Mouse (Mus musculus): ENCODE results near the gene Mthfd2l. TPM values are rescaled to one million over a fixed set of nuclear protein-coding genes. Genes with fewer than 3 reads are reported as not detected.

Gene Mthfd2l
- total RNA-seq, 1 experiment from 2014 or later, result 26.4 TPM

- no peak for ATAC-seq (replicated peaks; ENCODE audit: low read depth, poor library complexity, severe bottlenecking)
These were observed 5.8 kb downstream of the Mthfd2l start for GRCm38 (mm10) chr5:90936706-90937105.

- no peak for ATAC-seq (replicated peaks; ENCODE audit: low read depth, poor library complexity, severe bottlenecking)
These were observed 14.5 kb downstream of the Mthfd2l start for GRCm38 (mm10) chr5:90945453-90945852.

GRCm38 (mm10) chr5:90949499-90949898 lies 18.6 kb downstream of the Mthfd2l start:
- peak; percentile 97 for ATAC-seq (replicated peaks; ENCODE audit: low read depth, poor library complexity, severe bottlenecking)

GRCm38 (mm10) chr5:90951475-90951874 lies 20.6 kb downstream of the Mthfd2l start:
- ATAC-seq (replicated peaks; ENCODE audit: low read depth, poor library complexity, severe bottlenecking), result no peak; the same call in 1 of the 2 replicates

GRCm38 (mm10) chr5:90952731-90953481 lies 22.0 kb downstream of the Mthfd2l start:
- ATAC-seq (replicated peaks; ENCODE audit: low read depth, poor library complexity, severe bottlenecking), result peak; percentile 42; the same call in 1 of the 2 replicates

- peak; percentile 85 for ATAC-seq (replicated peaks; ENCODE audit: low read depth, poor library complexity, severe bottlenecking)
These were observed 33.4 kb downstream of the Mthfd2l start for GRCm38 (mm10) chr5:90964316-90964715.

GRCm38 (mm10) chr5:90964764-90965163 lies 33.8 kb downstream of the Mthfd2l start:
- ATAC-seq (replicated peaks; ENCODE audit: low read depth, poor library complexity, severe bottlenecking), result peak; percentile 40

GRCm38 (mm10) chr5:90965386-90965785 lies 34.5 kb downstream of the Mthfd2l start:
- ATAC-seq (replicated peaks; ENCODE audit: low read depth, poor library complexity, severe bottlenecking), result no peak

- ATAC-seq (replicated peaks; ENCODE audit: low read depth, poor library complexity, severe bottlenecking), result peak; percentile 91
These were observed 46.3 kb downstream of the Mthfd2l start for GRCm38 (mm10) chr5:90977244-90977643.

GRCm38 (mm10) chr5:90980297-90980696 lies 49.4 kb downstream of the Mthfd2l start:
- no peak for ATAC-seq (replicated peaks; ENCODE audit: low read depth, poor library complexity, severe bottlenecking)

- ATAC-seq (replicated peaks; ENCODE audit: low read depth, poor library complexity, severe bottlenecking), result no peak
These were observed 56.7 kb downstream of the Mthfd2l start for GRCm38 (mm10) chr5:90987605-90988004.

GRCm38 (mm10) chr5:90988149-90988548 lies 57.2 kb downstream of the Mthfd2l start:
- no peak for ATAC-seq (replicated peaks; ENCODE audit: low read depth, poor library complexity, severe bottlenecking)

GRCm38 (mm10) chr5:90988592-90988991 lies 57.7 kb downstream of the Mthfd2l start:
- ATAC-seq (replicated peaks; ENCODE audit: low read depth, poor library complexity, severe bottlenecking), result no peak

GRCm38 (mm10) chr5:90999942-91000341 lies 69.0 kb downstream of the Mthfd2l start:
- 0 out of 2 replicates have a peak, but pooled peaks have one; percentile 42 for ATAC-seq (replicated peaks; ENCODE audit: low read depth, poor library complexity, severe bottlenecking)

- ATAC-seq (replicated peaks; ENCODE audit: low read depth, poor library complexity, severe bottlenecking), result no peak
These were observed 84.3 kb downstream of the Mthfd2l start for GRCm38 (mm10) chr5:91015216-91015615.

GRCm38 (mm10) chr5:91023114-91023513 lies 92.2 kb downstream of the Mthfd2l start:
- ATAC-seq (replicated peaks; ENCODE audit: low read depth, poor library complexity, severe bottlenecking), result peak; percentile 76

GRCm38 (mm10) chr5:91027164-91027563 lies 96.2 kb downstream of the Mthfd2l start, which contains the start of gene Epgn:
Gene Epgn, plus strand, starts transcription at chr5:91027464.
- no peak for ATAC-seq (replicated peaks; ENCODE audit: low read depth, poor library complexity, severe bottlenecking)

- ATAC-seq (replicated peaks; ENCODE audit: low read depth, poor library complexity, severe bottlenecking), result no peak
These were observed 96.9 kb downstream of the Mthfd2l start for GRCm38 (mm10) chr5:91027840-91028239.

- ATAC-seq (replicated peaks; ENCODE audit: low read depth, poor library complexity, severe bottlenecking), result no peak
These were observed 99.7 kb downstream of the Mthfd2l start for GRCm38 (mm10) chr5:91030629-91031028.

GRCm38 (mm10) chr5:91035341-91035740 lies 104.4 kb downstream of the Mthfd2l start:
- ATAC-seq (replicated peaks; ENCODE audit: low read depth, poor library complexity, severe bottlenecking), result 0 out of 2 replicates have a peak, but pooled peaks have one; percentile 8

- 0 out of 2 replicates have a peak, but pooled peaks have one; percentile 36 for ATAC-seq (replicated peaks; ENCODE audit: low read depth, poor library complexity, severe bottlenecking)
These were observed 105.7 kb downstream of the Mthfd2l start for GRCm38 (mm10) chr5:91036628-91037027.

- no peak for ATAC-seq (replicated peaks; ENCODE audit: low read depth, poor library complexity, severe bottlenecking)
These were observed 106.8 kb downstream of the Mthfd2l start for GRCm38 (mm10) chr5:91037756-91038155.
